Mouse (Mus musculus): Measurements from ENCODE around the gene Txlna. TPM values are rescaled to one million over a fixed set of nuclear protein-coding genes. Genes with fewer than 3 reads are reported as not detected.

Gene Txlna
- total RNA-seq, 2 experiments from 2014 or later = 40.2 to 45.5 TPM

GRCm38 (mm10) chr4:129610026-129610425 lies 30.8 kb downstream of the Txlna start:
- DNase-seq (ENCODE audit: low spot score in 2 of 2) = no peak
- intact Hi-C loops (cut with DNase I) = no loop called here

DNA sequence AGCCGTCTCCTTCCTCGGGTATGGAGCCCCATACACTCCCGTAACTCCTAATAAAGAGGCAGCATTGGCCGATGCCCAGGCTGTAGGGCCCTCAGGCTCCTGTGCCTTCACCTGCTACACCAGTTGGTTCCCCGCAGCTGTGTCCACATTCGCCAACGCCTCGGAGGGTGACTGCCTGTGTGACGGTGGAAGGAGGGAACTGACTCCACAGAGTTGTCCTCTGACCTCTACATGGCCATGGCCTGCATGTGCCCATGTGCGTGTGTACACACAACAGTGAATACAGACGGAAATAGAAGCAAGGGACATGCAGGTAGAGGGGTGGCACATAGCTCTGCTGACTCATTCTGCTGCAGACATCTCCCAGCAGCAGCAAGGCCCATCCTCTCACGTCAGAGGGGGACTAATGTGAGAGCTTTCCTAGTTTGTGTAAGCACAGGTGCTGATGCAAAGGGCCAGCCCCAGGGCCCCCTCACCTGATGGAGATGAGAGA lies 31.7 kb downstream of the Txlna start:
- intact Hi-C loops (cut with DNase I) = loop anchor here (5.0 kb wide), 1 partner anchor 117 kb away; the partner anchor contains the start of genes Fam229a and Tssk3
- no peak for DNase-seq (ENCODE audit: low spot score in 2 of 2)

DNA sequence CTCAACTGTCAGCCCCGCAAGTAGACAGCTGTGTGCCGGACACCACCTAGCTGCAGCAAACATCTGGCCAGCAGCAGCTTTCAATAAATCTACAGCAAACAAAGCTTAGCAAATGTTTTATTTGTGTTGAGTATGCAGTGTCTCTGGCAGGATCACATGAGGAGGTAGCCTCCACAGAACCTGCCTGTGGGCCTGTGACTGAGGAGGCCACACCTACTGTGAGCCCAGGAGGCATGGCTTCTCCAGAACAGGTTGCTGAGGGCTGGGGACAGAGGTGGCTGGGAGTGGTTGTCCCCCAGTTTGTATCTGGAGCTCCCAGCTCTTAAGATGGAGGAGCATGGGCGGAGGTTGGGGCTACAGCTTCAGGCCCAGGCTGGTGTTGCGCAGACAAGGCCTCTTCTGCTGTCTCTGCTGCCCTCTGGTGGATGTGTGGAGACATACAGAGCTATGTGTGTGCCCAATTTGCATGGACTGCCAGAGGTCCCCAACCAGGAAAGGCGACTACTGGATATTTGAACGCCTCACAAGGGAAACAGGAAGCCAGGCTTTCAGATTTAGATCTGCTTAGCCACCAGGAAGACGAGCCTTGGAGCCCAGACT lies 32.3 kb downstream of the Txlna start:
- intact Hi-C loops (cut with DNase I) = loop anchor here (5.0 kb wide), 1 partner anchor 116 kb away; the partner anchor contains the start of genes Fam229a and Tssk3
- peak; percentile 85 to 91 for DNase-seq (ENCODE audit: low spot score in 2 of 2)

DNA sequence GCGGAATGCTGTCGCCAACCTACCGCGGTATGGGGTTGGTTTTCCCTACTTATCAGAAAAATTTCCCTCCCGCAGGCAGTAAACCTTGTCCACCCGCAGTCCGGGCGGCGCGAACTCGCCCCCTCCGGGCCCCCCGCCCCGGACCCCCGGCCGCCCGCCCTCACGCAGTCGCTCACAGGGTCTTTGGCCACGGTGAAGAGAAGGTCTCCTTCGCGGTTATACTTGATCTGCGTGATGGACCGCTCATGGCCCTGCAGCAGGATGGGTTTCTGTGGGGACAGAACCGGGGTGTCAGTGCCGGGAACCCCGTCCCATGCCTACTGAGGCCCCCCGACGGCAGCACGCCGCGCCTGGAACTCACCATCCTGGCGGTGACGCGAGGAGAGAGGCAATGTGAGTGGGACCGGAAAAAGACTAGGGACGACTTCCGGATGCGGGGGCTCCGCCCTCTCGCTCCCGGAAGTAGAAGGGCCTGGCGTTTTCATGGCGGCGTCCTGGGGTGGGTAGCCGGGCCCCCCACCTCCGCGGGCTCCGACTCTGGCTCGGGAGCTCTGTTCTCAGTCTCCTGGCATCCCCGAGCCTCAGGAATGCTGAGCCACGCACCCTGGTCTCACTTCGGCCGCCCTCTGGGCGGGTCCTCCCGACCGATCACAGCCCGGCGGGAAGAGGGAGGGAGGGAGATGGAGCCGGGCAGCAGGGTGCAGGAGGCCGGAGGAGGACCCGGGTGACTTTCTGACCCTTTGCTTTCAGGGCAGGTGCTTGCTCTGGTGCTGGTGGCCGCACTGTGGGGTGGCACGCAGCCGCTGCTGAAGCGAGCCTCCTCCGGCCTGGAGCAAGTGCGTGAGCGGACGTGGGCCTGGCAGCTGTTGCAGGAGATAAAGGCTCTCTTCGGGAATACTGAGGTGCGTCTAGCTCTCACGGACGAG lies 40.4 kb downstream of the Txlna start, which contains the start of the genes Eif3i and Tmem234:
TSS of gene Eif3i (minus strand) at position 416 of the 926 bp plus-strand sequence.
TSS of gene Tmem234 (plus strand) at position 436 of the 926 bp plus-strand sequence.
- intact Hi-C loops (cut with DNase I) = no loop called here
- peak; percentile 85 to 86 for DNase-seq (ENCODE audit: low spot score in 2 of 2)

DNA sequence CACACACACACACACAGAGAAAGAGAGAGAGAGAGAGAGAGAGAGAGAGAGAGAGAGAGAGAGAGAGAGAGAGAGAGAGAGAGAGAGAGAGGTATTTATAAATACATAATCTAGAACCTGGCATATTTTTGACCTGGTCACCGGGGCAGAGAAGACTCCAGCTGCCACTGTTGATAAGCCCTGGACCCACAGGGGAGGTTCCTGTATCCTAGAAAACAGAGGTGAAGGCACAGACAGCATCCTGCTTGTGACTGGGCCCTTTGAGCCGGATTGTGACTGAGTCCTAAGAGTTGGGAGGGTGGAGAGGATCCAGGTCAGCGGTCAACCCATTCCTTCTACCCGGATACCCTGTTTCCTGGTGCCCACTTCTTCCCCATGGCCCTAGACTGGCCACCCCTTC lies 52.0 kb downstream of the Txlna start:
- intact Hi-C loops (cut with DNase I) = no loop called here
- no peak for DNase-seq (ENCODE audit: low spot score in 2 of 2)

DNA sequence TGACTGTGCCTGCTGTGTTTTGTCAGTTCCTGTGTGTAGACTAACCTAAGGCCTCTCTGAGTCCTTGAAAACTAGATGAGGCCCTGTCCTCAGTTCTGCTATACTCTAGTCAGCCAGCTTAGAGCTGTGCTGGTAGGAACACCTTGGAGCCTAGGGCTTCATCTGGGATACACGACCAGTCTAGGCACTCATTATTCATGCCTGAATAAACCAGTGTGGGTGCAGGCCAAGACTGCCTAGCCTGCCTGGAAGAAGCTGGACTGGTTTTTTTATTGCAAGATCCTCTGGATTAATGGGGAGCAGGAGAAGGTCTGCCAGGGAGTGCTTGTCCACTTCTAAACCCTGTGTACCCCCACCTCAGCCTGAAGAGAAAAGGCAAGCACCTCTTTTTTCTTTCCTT lies 53.9 kb downstream of the Txlna start:
- no peak for DNase-seq (ENCODE audit: low spot score in 2 of 2)
- intact Hi-C loops (cut with DNase I) = no loop called here

DNA sequence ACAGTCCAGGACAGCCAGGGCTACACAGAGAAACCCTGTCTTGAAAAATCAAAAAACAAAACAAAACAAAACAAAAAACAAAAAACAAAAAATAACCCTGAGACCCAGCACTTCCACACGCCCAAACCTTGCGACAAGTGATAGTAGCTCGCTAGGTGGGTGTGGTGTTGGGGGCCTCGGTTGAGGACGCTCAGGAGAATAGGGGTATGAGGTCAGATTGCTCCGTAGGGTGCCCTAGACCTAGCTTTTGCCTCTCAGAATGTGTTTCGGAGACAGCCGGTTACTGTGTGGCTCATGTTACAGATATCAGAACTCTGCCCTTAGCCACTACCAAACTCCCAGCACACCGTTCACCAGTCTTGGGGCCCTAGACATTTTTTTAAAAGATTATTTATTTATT lies 55.1 kb downstream of the Txlna start:
- no peak for DNase-seq (ENCODE audit: low spot score in 2 of 2)
- intact Hi-C loops (cut with DNase I) = no loop called here

DNA sequence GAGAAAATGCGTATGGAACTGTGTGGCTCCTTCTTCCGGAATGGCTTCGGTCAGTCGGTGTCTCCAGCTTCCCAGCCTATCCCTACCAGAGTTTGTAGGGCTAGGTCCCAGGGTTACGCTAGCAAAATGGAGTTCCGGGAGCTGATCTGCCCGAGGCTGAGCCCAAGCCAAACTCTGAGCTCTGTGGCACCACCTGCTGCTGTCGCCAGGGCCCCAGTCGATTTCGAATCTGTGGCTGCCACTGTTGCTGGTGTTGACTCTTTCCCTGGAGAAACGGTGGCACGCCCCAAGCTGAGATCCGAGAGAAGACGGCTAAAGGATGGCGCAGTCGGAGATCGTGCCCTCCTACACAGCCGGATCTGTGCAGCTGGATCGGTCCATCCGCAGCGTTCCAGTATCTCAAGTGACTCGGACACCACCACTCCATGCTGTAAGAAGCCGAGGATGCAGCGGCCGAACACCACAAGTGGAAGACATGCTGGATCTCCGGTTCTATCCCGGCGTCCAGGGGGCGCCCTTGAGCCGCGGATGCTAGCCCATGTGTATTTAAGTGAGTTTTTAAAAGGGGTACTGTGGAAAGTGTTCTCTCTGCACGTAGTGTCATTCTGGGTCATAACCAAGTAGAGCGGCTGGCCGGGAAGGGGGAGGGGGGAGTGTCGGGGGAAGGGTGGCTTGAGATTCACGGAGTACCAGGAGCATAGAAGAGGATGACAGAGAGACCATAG lies 55.8 kb downstream of the Txlna start:
- intact Hi-C loops (cut with DNase I) = no loop called here
- peak; percentile 86 to 91 for DNase-seq (ENCODE audit: low spot score in 2 of 2)

DNA sequence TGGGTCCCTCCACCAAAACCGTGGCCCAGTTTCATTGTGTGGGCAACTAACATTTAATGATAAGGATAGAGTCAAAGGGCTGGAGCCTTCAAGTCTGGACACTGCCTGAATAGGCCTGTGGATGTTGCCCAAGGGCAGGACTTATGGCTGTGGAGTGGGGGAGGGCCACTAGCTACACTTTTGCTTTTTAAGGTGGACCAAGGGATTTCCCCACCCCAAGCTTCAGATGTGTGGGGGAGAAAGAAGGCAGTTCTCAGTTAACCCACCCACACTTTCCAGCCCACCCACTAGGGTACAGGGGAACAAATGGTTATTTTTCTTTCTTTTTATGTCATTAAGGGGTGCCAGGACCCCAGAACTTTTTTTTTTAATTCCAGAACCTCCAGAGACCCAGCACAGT lies 56.5 kb downstream of the Txlna start:
- no peak for DNase-seq (ENCODE audit: low spot score in 2 of 2)
- intact Hi-C loops (cut with DNase I) = no loop called here

- intact Hi-C loops (cut with DNase I) = no loop called here
- DNase-seq (ENCODE audit: low spot score in 2 of 2) = no peak
These were observed 58.6 kb downstream of the Txlna start for GRCm38 (mm10) chr4:129582251-129582650.

DNA sequence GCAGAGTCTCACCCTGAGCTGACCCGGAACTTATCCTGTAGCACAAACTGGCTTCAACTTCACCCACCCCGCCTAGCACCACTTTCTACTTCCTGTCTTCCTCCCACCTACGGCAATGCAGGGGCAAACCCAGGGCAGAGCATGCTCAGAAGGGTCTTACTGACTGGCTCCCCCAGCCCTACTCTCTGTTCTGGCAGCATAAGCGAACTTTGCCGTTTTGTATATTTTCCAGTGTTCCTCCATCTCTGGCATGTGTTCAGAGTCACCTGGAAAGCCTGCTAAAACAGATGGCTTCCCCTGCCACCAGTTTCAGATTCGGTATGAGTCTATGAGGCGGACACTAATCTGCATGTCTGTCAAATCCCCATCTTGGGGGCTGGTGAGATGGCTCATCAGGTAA lies 60.5 kb downstream of the Txlna start:
- DNase-seq (ENCODE audit: low spot score in 2 of 2) = no peak
- intact Hi-C loops (cut with DNase I) = no loop called here

DNA sequence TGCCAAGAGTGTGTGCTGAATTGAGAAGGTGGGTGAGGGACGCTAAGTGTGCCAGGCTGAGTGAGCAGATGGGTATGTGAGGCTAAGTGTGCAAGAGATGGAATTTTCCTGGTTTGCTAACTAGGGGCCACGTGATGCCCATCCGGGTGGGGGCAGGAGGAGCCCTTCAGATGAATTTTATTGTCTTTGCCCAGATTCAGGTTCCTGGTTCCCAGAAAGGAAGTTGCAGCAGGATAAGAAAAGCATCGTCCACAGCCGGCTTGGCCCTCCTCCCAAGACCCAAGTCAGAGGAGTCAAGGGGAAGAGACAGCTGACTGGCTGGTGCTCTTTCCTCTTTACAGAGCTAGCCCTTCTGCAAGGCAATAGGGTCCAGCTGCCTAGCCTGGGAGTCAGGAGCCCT lies 62.4 kb downstream of the Txlna start, which contains the start of gene Fam167b:
TSS of gene Fam167b (minus strand) at position 84 of the 400 bp plus-strand sequence.
- intact Hi-C loops (cut with DNase I) = no loop called here

GRCm38 (mm10) chr4:129577688-129578087 lies 63.2 kb downstream of the Txlna start:
- no peak for DNase-seq (ENCODE audit: low spot score in 2 of 2)
- intact Hi-C loops (cut with DNase I) = no loop called here

More for the DNA sequence above, 62.4 kb downstream of the Txlna start, which contains the start of gene Fam167b:
- peak in 1 of 2 experiments; percentile 21 for DNase-seq (ENCODE audit: low spot score in 2 of 2)

GRCm38 (mm10) chr4:129576863-129577491 lies 63.9 kb downstream of the Txlna start:
- peak; percentile 65 to 71 for DNase-seq (ENCODE audit: low spot score in 2 of 2)
- intact Hi-C loops (cut with DNase I) = no loop called here

Small RNAs within 50 kb of the gene (microRNA-seq; reads per million reads assigned to microRNA genes)
- 5.3 to 5.4 reads per million in 2 experiments for gene Mir7016

Other genes starting within 250 kb of the Txlna start
- gene Zbtb8b, start 200.2 kb downstream of the Txlna start, total RNA-seq (2021) = 1 to 10 TPM; 4.4 TPM
- gene Bsdc1, start 179.5 kb downstream of the Txlna start, total RNA-seq (2021) = 10 to 100 TPM; 48.2 to 52.0 TPM
- under 1 TPM; 0.29 to 0.44 TPM for gene Tssk3, start 150.0 kb downstream of the Txlna start, total RNA-seq (2021)
- gene Fam229a, start 149.9 kb downstream of the Txlna start, total RNA-seq (2021) = under 1 TPM in 1 of 2 experiments, not detected in 1; 0.87 TPM
- 100 to 1,000 TPM; 538 to 599 TPM for gene Marcksl1, start 127.5 kb downstream of the Txlna start, total RNA-seq (2021)
- 10 to 100 TPM; 27.2 to 30.2 TPM for gene Hdac1, start 98.4 kb downstream of the Txlna start, total RNA-seq (2021)
- 1 to 10 TPM; 5.5 to 8.5 TPM for gene Lck, start 67.4 kb downstream of the Txlna start, total RNA-seq (2021)
- not detected for gene Fam167b, start 62.5 kb downstream of the Txlna start, total RNA-seq (2021)
- gene Eif3i, start 40.4 kb downstream of the Txlna start, total RNA-seq (2021) = 100 to 1,000 TPM; 139 to 140 TPM
- 100 to 1,000 TPM in 1 of 2 experiments, 10 to 100 TPM in 1; 91.8 to 105 TPM for gene Tmem234, start 40.4 kb downstream of the Txlna start, total RNA-seq (2021)
- 1 to 10 TPM; 2.7 to 3.9 TPM for gene Dcdc2b, start 26.8 kb downstream of the Txlna start, total RNA-seq (2021)
- 10 to 100 TPM; 29.3 to 35.1 TPM for gene Iqcc, start 22.0 kb downstream of the Txlna start, total RNA-seq (2021)
- gene Ccdc28b, start 17.1 kb downstream of the Txlna start, total RNA-seq (2021) = 100 to 1,000 TPM; 103 to 110 TPM
- 10 to 100 TPM; 89.2 to 94.5 TPM for gene Kpna6, start 31.7 kb upstream of the Txlna start, total RNA-seq (2021)
- 10 to 100 TPM; 12.6 to 15.3 TPM for gene Tmem39b, start 55.8 kb upstream of the Txlna start, total RNA-seq (2021)
- 10 to 100 TPM; 88.9 to 90.4 TPM for gene Khdrbs1, start 101.2 kb upstream of the Txlna start, total RNA-seq (2021)
- 100 to 1,000 TPM; 112 to 126 TPM for gene Ptp4a2, start 170.2 kb upstream of the Txlna start, total RNA-seq (2021)

Measured in left cerebral cortex, postnatal 14 days (tissue).